Mouse (Mus musculus) stomach, adult 2 months (tissue): ENCODE data around the gene Il23a. TPM values are rescaled to one million over a fixed set of nuclear protein-coding genes. Genes with fewer than 3 reads are reported as not detected.

Experiments
- polyA plus RNA-seq: library from polyadenylated mRNA; depleted of rRNA; stranded (reverse); fragments of >200 nt; gene quantifications from 2 replicates; pipeline ENCODE4 v1.2.3, GENCODE M21; 2012; rRNA removed

Il23a gene
- polyA plus RNA-seq: 0.04 TPM in 1 of 2 replicates, not detected in the other

DNA sequence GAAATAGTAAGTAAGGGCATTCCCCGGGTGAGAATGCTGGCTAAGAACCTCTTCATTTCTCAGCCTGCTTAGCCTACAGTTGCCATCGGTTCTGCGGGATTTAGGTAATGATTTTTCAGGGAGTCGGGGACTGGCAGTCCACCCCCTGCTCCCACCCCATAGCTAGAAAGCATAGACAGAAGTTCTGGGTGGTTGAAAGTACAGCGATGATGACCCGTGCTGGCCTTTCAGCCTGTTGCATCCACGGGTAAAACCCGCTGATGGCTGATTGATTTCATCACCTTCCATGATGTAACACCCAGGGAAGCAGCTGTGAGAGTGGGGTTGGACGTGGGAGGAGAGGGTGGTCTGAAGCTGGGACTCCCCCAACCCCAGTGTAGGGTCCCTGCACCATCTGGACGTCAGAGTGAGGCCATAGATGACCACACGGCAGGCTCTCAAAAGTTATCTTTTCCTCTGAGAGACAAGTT, at the start of gene Il23a:
Gene Il23a, minus strand, starts transcription at position 51 of the 470 bp plus-strand sequence.

GRCm38 (mm10) chr10:128337306-128338181, 39.0 kb upstream of the Il23a start, which contains the start of gene Cs:
Gene Cs (plus strand): TSS chr10:128337734.

GRCm38 (mm10) chr10:128322141-128323108, 23.9 kb upstream of the Il23a start, which contains the start of gene Cnpy2:
Gene Cnpy2 (plus strand): TSS chr10:128322459.

DNA sequence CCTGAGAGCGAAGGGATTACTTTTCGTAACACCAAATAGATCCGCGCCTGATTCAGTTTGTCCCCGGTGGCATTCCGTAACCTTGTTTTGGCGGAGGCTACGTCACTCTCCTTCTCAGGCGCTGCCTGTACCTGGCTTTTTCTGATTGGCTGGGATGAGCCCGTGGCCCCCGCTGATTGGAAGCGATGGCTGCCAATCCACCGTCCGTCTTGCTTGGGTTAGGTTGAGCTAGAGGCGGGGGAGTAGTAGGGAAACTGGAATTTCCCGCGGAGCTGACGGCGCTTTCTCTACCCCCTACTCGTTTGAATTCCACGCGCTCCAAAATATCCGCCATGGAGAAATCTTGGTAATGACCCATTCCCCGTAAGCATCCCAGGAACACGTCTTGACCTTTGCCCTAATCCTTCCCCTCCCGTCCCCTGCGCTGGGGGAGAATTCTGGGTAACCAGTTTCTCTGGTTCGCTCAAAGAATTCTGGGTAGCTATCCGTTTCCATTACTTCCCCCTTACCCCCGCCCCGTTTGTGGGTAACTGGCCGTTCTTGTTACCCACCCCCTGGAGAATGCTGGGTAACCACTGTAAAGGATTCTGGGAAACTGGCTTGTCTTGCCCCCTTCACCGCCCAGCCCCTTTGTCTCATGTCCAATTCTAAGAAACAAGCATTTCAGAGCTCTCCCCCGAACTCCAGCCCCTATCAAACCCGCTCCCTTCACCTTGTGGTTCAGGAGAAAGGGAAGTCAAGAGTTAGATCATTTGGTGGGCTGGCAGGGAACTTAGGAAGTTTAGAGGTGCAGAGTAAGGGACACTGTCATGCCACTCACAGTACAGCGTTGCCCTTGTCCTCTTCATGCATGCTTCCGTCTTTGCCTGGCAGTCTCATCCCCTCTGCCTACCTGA, 4.8 kb upstream of the Il23a start, which contains the start of gene Pan2:
Gene Pan2, plus strand, starts transcription at position 210 of the 896 bp plus-strand sequence.

DNA sequence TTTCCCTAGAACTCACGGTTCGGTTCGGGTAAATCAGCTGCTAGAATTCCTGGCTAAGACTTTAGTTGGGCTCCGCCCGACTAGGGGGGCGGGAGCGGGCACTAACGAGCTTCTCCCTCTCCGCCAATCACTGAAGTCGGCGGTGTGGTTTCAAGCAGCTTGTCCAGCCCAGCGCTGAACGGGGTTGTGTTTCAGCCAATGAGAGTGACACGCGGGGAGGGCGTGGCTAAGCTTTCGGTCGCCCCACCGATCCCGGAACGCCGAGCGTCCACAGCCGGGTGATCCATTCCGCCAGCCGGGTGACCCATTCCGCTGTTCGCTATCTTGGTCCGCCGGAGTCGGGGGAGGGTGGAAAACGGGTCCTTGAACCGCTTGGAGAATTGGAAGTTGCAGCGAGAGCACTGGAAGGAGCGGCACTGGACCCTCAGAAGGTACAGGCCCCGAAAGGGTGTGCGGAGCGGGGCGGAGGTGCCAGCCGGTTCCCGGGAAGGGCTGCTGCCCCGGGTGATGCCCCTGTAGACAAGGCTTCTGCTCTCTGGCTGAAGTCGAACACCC, 28.2 kb downstream of the Il23a start, which contains the start of gene Stat2:
Gene Stat2, plus strand, starts transcription at position 273 of the 555 bp plus-strand sequence.

GRCm38 (mm10) chr10:128268371-128268770, 30.2 kb downstream of the Il23a start, which contains the start of gene Apof:
Gene Apof (plus strand): TSS chr10:128268671.

DNA sequence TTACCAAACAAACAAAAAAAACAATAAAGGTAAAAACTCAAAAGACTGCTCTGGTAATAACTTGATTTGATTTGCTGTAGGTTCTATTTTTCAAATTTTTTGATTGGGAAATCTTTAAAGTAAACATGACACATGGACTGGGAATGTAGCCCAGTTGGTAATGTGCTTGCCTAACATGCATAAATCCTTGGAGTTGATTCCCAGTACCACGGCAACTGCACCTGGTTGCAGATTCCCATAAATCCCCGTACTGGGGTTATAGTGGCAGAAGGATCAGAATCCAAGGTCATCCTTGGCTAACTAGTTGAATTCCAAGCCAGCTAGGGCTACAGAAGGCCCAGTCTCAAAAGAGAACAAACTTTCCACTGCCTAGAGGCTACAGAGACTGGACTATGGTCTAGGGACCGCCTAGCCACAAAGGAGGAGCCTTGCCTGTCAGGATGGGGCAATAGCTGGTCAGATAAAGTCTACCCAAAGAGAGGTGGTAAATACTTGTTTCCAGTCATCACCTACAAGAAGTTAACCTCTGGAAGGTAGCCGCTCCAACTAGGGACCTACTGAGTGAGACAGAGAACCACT, 44.8 kb downstream of the Il23a start, which contains the start of gene Apon:
Gene Apon, plus strand, starts transcription at position 420 of the 579 bp plus-strand sequence.

Other genes starting within 250 kb of the Il23a start
- gene Ptges3, start 239.8 kb downstream of the Il23a start, polyA plus RNA-seq: 19.7 and 55.6 TPM in 2 replicates
- gene Atp5b, start 215.5 kb downstream of the Il23a start, polyA plus RNA-seq: 2,777 and 4,847 TPM in 2 replicates
- 9.9 and 13.8 TPM in 2 replicates for gene Baz2a, start 207.2 kb downstream of the Il23a start, polyA plus RNA-seq
- gene Rbms2, start 118.5 kb downstream of the Il23a start, polyA plus RNA-seq: 38.4 and 39.6 TPM in 2 replicates
- gene Gls2, start 104.3 kb downstream of the Il23a start, polyA plus RNA-seq: 3.0 and 3.8 TPM in 2 replicates
- 5.6 and 6.4 TPM in 2 replicates for gene Spryd4, start 86.9 kb downstream of the Il23a start, polyA plus RNA-seq
- gene Mip, start 72.9 kb downstream of the Il23a start, polyA plus RNA-seq: not detected in 2 replicates
- gene Timeless, start 66.7 kb downstream of the Il23a start, polyA plus RNA-seq: 0.65 and 1.6 TPM in 2 replicates
- gene Apon, start 44.7 kb downstream of the Il23a start, polyA plus RNA-seq: 0.10 TPM in 1 of 2 replicates, not detected in the other
- 0.87 and 0.95 TPM in 2 replicates for gene Apof, start 30.1 kb downstream of the Il23a start, polyA plus RNA-seq
- 6.2 and 8.3 TPM in 2 replicates for gene Stat2, start 28.2 kb downstream of the Il23a start, polyA plus RNA-seq
- gene Pan2, start 4.6 kb upstream of the Il23a start, polyA plus RNA-seq: 5.9 and 9.0 TPM in 2 replicates
- 10.5 and 16.3 TPM in 2 replicates for gene Cnpy2, start 23.7 kb upstream of the Il23a start, polyA plus RNA-seq
- 146 and 160 TPM in 2 replicates for gene Cs, start 39.0 kb upstream of the Il23a start, polyA plus RNA-seq
- gene Coq10a, start 70.2 kb upstream of the Il23a start, polyA plus RNA-seq: 8.6 and 9.5 TPM in 2 replicates
- gene Ankrd52, start 78.4 kb upstream of the Il23a start, polyA plus RNA-seq: 7.5 and 9.2 TPM in 2 replicates
- gene Slc39a5, start 102.5 kb upstream of the Il23a start, polyA plus RNA-seq: 0.83 and 0.84 TPM in 2 replicates
- gene Nabp2, start 112.7 kb upstream of the Il23a start, polyA plus RNA-seq: 9.5 and 10.9 TPM in 2 replicates
- 7.1 and 8.2 TPM in 2 replicates for gene Rnf41, start 112.9 kb upstream of the Il23a start, polyA plus RNA-seq
- gene Smarcc2, start 160.5 kb upstream of the Il23a start, polyA plus RNA-seq: 32.1 and 38.8 TPM in 2 replicates
- gene Myl6, start 195.4 kb upstream of the Il23a start, polyA plus RNA-seq: 404 and 639 TPM in 2 replicates
- gene Myl6b, start 199.9 kb upstream of the Il23a start, polyA plus RNA-seq: 1.6 and 1.9 TPM in 2 replicates
- 22.8 and 23.2 TPM in 2 replicates for gene Esyt1, start 227.1 kb upstream of the Il23a start, polyA plus RNA-seq
- 6.9 and 7.8 TPM in 2 replicates for gene Zc3h10, start 249.0 kb upstream of the Il23a start, polyA plus RNA-seq